Mouse (Mus musculus) MEL (cell line): ENCODE measurements around the gene C9. TPM values are rescaled to one million over a fixed set of nuclear protein-coding genes. Genes with fewer than 3 reads are reported as not detected.

ENCODE experiments used
- DNase-seq: peaks from one replicate; pipeline ENCODE4 v3.0.0; 2011; ENCODE audit warnings: low read depth, low spot score
- H3K27ac ChIP-seq: 2 replicates; pipeline ENCODE4 v1.5.1; 2012; ENCODE audit warnings: low read depth, mild to moderate bottlenecking, control low read depth, low read length, moderate library complexity; ENCODE audit not compliant: control insufficient read depth
- H3K27me3 ChIP-seq, 2 experiments: fragments of 150-350 bp in 1 of 2; sonication (generic) in 1 of 2; 2 replicates each; pipeline ENCODE4 v1.6.1; 2012; ENCODE audit warnings: low read length in 2 of 2, mild to moderate bottlenecking in 2 of 2, improper control_type of control experiment in 1 of 2, moderate library complexity in 1 of 2; ENCODE audit not compliant: insufficient read depth in 2 of 2, control insufficient read depth in 1 of 2
- H3K36me3 ChIP-seq, 2 experiments: 2 replicates each; pipeline ENCODE4 v1.6.1; 2012 to 2014; ENCODE audit warnings: low read length in 2 of 2, improper control_type of control experiment in 1 of 2, inconsistent platforms in 1 of 2, mild to moderate bottlenecking in 1 of 2; ENCODE audit not compliant: insufficient read depth in 2 of 2, control insufficient read depth in 1 of 2
- H3K4me1 ChIP-seq, 2 experiments: fragments of 150-350 bp in 1 of 2; sonication (generic) in 1 of 2; 2 replicates each; pipeline ENCODE4 v1.6.1; 2012; ENCODE audit warnings: low read length in 2 of 2, improper control_type of control experiment in 1 of 2, mild to moderate bottlenecking in 1 of 2; ENCODE audit not compliant: insufficient read depth in 2 of 2, control insufficient read depth in 1 of 2
- H3K4me3 ChIP-seq, 2 experiments: fragments of 150-350 bp in 1 of 2; sonication (generic) in 1 of 2; 2 replicates each; pipeline ENCODE4 v1.5.1; 2012; ENCODE audit warnings: low read depth in 2 of 2, low read length in 2 of 2, mild to moderate bottlenecking in 2 of 2, moderate library complexity in 2 of 2, control low read depth in 1 of 2, improper control_type of control experiment in 1 of 2; ENCODE audit not compliant: control insufficient read depth in 1 of 2, insufficient read depth in 1 of 2
- H3K79me2 ChIP-seq: 2 replicates; pipeline ENCODE4 v1.6.1; 2012; ENCODE audit warnings: mild to moderate bottlenecking, low read length, moderate library complexity; ENCODE audit not compliant: control insufficient read depth, poor library complexity, insufficient read depth
- H3K9ac ChIP-seq: 2 replicates; pipeline ENCODE4 v1.6.1; 2012; ENCODE audit warnings: low read depth, mild to moderate bottlenecking, control low read depth, low read length, moderate library complexity; ENCODE audit not compliant: control insufficient read depth, poor library complexity, severe bottlenecking
- H3K9me3 ChIP-seq: fragments of 150-350 bp; sonication (generic); replicated peaks from 2 replicates; pipeline ENCODE4 v1.6.1; 2012; ENCODE audit warnings: mild to moderate bottlenecking, low read length, improper control_type of control experiment, moderate library complexity; ENCODE audit not compliant: insufficient read depth
- BHLHE40 ChIP-seq: IDR thresholded peaks from 2 replicates; pipeline ENCODE4 v1.6.1; 2012; ENCODE audit warnings: low read depth, mild to moderate bottlenecking, inconsistent platforms, low read length, improper control_type of control experiment, borderline replicate concordance
- CTCF ChIP-seq, 3 experiments: IDR thresholded peaks in 2 of 3; conservative IDR thresholded peaks in 1 of 3; 2 replicates each; pipeline ENCODE4 v1.5.1; 2011 to 2012; ENCODE audit warnings: low read length in 3 of 3, low read depth in 2 of 3, mild to moderate bottlenecking in 2 of 3, improper control_type of control experiment in 1 of 3, inconsistent platforms in 1 of 3, mixed read lengths in 1 of 3, moderate library complexity in 1 of 3; ENCODE audit not compliant: control insufficient read depth in 1 of 3, insufficient read depth in 1 of 3, poor library complexity in 1 of 3, severe bottlenecking in 1 of 3
- ETS1 ChIP-seq: IDR thresholded peaks from 2 replicates; pipeline ENCODE4 v1.6.1; 2012; ENCODE audit warnings: low read depth, mild to moderate bottlenecking, inconsistent platforms, low read length, improper control_type of control experiment, moderate library complexity
- GABPA ChIP-seq: IDR thresholded peaks from 2 replicates; pipeline ENCODE4 v1.6.1; 2012; ENCODE audit warnings: low read depth, mild to moderate bottlenecking, inconsistent platforms, low read length, improper control_type of control experiment, moderate library complexity
- GATA1 ChIP-seq: IDR thresholded peaks from 2 replicates; pipeline ENCODE4 v1.6.1; 2011; ENCODE audit warnings: low read depth, low read length, improper control_type of control experiment
- HCFC1 ChIP-seq: IDR thresholded peaks from 2 replicates; pipeline ENCODE4 v1.6.1; 2012; ENCODE audit warnings: low read depth, mild to moderate bottlenecking, inconsistent platforms, low read length, improper control_type of control experiment, moderate library complexity
- JUND ChIP-seq: IDR thresholded peaks from 2 replicates; pipeline ENCODE4 v1.6.1; 2011; ENCODE audit warnings: low read depth, mild to moderate bottlenecking, improper control_type of control experiment, low read length
- KAT2A ChIP-seq: conservative IDR thresholded peaks from 2 replicates; pipeline ENCODE4 v1.6.1; 2012; ENCODE audit warnings: low read depth, low read length, improper control_type of control experiment, inconsistent platforms
- MEF2A ChIP-seq: IDR thresholded peaks from 2 replicates; pipeline ENCODE4 v1.6.1; 2014; ENCODE audit warnings: low read depth, mild to moderate bottlenecking, inconsistent platforms, low read length, improper control_type of control experiment; ENCODE audit not compliant: poor library complexity, insufficient replicate concordance, severe bottlenecking; ENCODE audit errors: extremely low read depth
- POLR2A ChIP-seq, 2 experiments: IDR thresholded peaks; 2 replicates each; pipeline ENCODE4 v1.6.1; 2011 to 2012; ENCODE audit warnings: low read length in 2 of 2, mild to moderate bottlenecking in 2 of 2, control low read depth in 1 of 2, improper control_type of control experiment in 1 of 2, low read depth in 1 of 2, moderate library complexity in 1 of 2; ENCODE audit not compliant: control insufficient read depth in 1 of 2, insufficient read depth in 1 of 2, poor library complexity in 1 of 2
- POLR2AphosphoS2 ChIP-seq: IDR thresholded peaks from 2 replicates; pipeline ENCODE4 v1.6.1; 2011; ENCODE audit warnings: low read length, improper control_type of control experiment
- UBTF ChIP-seq: IDR thresholded peaks from 2 replicates; pipeline ENCODE4 v1.6.1; 2012; ENCODE audit warnings: low read depth, mild to moderate bottlenecking, inconsistent platforms, low read length, improper control_type of control experiment, moderate library complexity, borderline replicate concordance; ENCODE audit not compliant: insufficient read depth
- USF2 ChIP-seq, 2 experiments: IDR thresholded peaks; 2 replicates each; pipeline ENCODE4 v1.6.1; 2011 to 2012; ENCODE audit warnings: improper control_type of control experiment in 2 of 2, low read length in 2 of 2, borderline replicate concordance in 1 of 2, inconsistent platforms in 1 of 2, low read depth in 1 of 2, mild to moderate bottlenecking in 1 of 2; ENCODE audit not compliant: insufficient read depth in 1 of 2
- ZC3H11A ChIP-seq: IDR thresholded peaks from 2 replicates; pipeline ENCODE4 v1.6.1; 2012; ENCODE audit warnings: low read depth, mild to moderate bottlenecking, inconsistent platforms, low read length, improper control_type of control experiment
- ZMIZ1 ChIP-seq: IDR thresholded peaks from 2 replicates; pipeline ENCODE4 v1.6.1; 2012; ENCODE audit warnings: low read depth, mild to moderate bottlenecking, inconsistent platforms, low read length, improper control_type of control experiment, moderate library complexity
- ZNF384 ChIP-seq: IDR thresholded peaks from 2 replicates; pipeline ENCODE4 v1.6.1; 2012; ENCODE audit warnings: low read depth, mild to moderate bottlenecking, inconsistent platforms, low read length, improper control_type of control experiment
- polyA plus RNA-seq, 2 experiments: library from polyadenylated mRNA; stranded (reverse) in 1 of 2; unstranded in 1 of 2; fragments of >175 nt in 1 of 2; fragments of >200 nt in 1 of 2; gene quantifications; 2 replicates each; pipeline versions ENCODE4 v1.2.1 to v1.2.4; 2012; ENCODE audit warnings: low replicate concordance in 2 of 2, low read depth in 1 of 2; ENCODE audit not compliant: insufficient read length in 2 of 2, insufficient read depth in 1 of 2, missing spikeins in 1 of 2
- total RNA-seq: library from RNA; depleted of rRNA; stranded (reverse); fragments of 300-350 nt; gene quantifications from 2 replicates; pipeline ENCODE4 v1.2.3, GENCODE M21; 2012

Gene C9
- total and polyA plus RNA-seq, 3 experiments = not detected

GRCm38 (mm10) chr15:6469384-6469783 lies 24.3 kb downstream of the C9 start:
- no peak for DNase-seq
- Histone ChIP-seq H3K36me3 (no peaks in the 10 kb centered on the region), H3K27ac (no peak overlapping the region), H3K9me3 (no peaks in the 10 kb centered on the region), H3K9ac (no peak overlapping the region), H3K4me3 (no peak overlapping the region), H3K79me2 (no peaks in the 10 kb centered on the region), H3K27me3 (peaks cover 2 to 3% of the 10 kb centered on the region in 2 experiments; a peak in 3 of 4 replicates), H3K4me1 (no peaks in the 10 kb centered on the region)
- TF ChIP-seq POLR2AphosphoS2 (no peak), HCFC1 (no peak), JUND (no peak), UBTF (no peak), ZMIZ1 (no peak)

- TF ChIP-seq ETS1 = no peak
- no peak for TF ChIP-seq KAT2A
- TF ChIP-seq GATA1 = no peak
- TF ChIP-seq USF2 (IDR thresholded peaks at IDR 0.05; ENCODE audit: borderline replicate concordance in 1 of 2, insufficient read depth in 1 of 2, low read depth in 1 of 2, low read length in 2 of 2) = no peak
- no peak for TF ChIP-seq ZMIZ1
- TF ChIP-seq GABPA = no peak
- no peak for TF ChIP-seq CTCF (IDR thresholded peaks at IDR 0.05 in 2 of 3, conservative IDR thresholded peaks at IDR 0.05 in 1 of 3; ENCODE audit: control insufficient read depth in 1 of 3, insufficient read depth in 1 of 3, low read depth in 2 of 3, low read length in 3 of 3, poor library complexity in 1 of 3, severe bottlenecking in 1 of 3)
- TF ChIP-seq MEF2A = no peak
- TF ChIP-seq JUND = no peak
- no peak for TF ChIP-seq POLR2A (IDR thresholded peaks at IDR 0.05; ENCODE audit: control insufficient read depth in 1 of 2, insufficient read depth in 1 of 2, low read depth in 1 of 2, low read length in 2 of 2, poor library complexity in 1 of 2)
- TF ChIP-seq UBTF = no peak
- TF ChIP-seq ZC3H11A = no peak
- TF ChIP-seq ZNF384 = no peak
- TF ChIP-seq BHLHE40 = no peak
- Histone ChIP-seq H3K27me3 (no peaks in the 10 kb centered on the region; a peak in 1 of 4 replicates), H3K4me1 (no peaks in the 10 kb centered on the region), H3K9me3 (no peaks in the 10 kb centered on the region), H3K27ac (no peak overlapping the region), H3K4me3 (no peak overlapping the region), H3K79me2 (no peaks in the 10 kb centered on the region), H3K36me3 (no peaks in the 10 kb centered on the region), H3K9ac (no peak overlapping the region)
- no peak for DNase-seq
Observed at GRCm38 (mm10) chr15:6483561-6483960, 38.4 kb downstream of the C9 start.
